Mouse (Mus musculus) testis, adult 2 months (tissue): ENCODE measurements around the gene Cfap126.
"Not testable (repeated sequence)": the region's sequence is repeated elsewhere in the genome, so short reads cannot be mapped to it uniquely, and the experiment has no call there.

ENCODE experiments used
- CTCF ChIP-seq: fragments of 200-500 bp; IDR thresholded peaks from 2 replicates; pipeline ENCODE4 v1.5.1; 2012; ENCODE audit warnings: low read depth, mild to moderate bottlenecking, inconsistent platforms, low read length, moderate library complexity; ENCODE audit not compliant: control insufficient read depth, insufficient read depth, insufficient replicate concordance
- POLR2A ChIP-seq: fragments of 200-500 bp; IDR thresholded peaks from 2 replicates; pipeline ENCODE4 v1.6.1; 2012; ENCODE audit warnings: low read depth, mild to moderate bottlenecking, inconsistent platforms, low read length, moderate library complexity; ENCODE audit not compliant: control insufficient read depth

DNA sequence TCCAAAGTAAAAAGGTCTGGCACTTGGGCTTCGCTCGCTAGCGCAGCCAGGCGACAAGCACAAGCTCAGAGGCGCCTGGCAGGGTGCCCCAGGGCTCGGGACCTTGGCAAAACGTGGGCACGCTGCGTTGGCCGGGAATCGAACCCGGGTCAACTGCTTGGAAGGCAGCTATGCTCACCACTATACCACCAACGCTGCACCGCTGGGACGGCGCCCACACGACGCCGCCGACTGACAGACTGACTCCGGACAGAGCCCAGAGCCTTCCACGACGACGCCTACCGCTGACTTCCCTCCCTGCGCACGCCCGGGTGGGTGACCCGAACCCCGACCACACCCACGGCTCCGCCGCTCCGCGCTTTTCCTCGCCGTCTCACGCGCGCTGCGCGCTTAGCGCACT, 33.9 kb upstream of the Cfap126 start:
- TF ChIP-seq CTCF, POLR2A: not testable (repeated sequence)
